Mouse (Mus musculus) common myeloid progenitor, adult 5-6 weeks (primary cell): ENCODE measurements around the gene Gm21190. TPM values are rescaled to one million over a fixed set of nuclear protein-coding genes. Genes with fewer than 3 reads are reported as not detected.
"Not testable (repeated sequence)": the region's sequence is repeated elsewhere in the genome, so short reads cannot be mapped to it uniquely, and the experiment has no call there.

Source experiments
- ATAC-seq: replicated peaks from 2 replicates; pipeline ENCODE4 v1.8.0; 2016; ENCODE audit warnings: low read depth, mild to moderate bottlenecking, moderate TSS enrichment, inconsistent platforms; ENCODE audit not compliant: poor library complexity, severe bottlenecking
- total RNA-seq: library from RNA; stranded (forward); fragments of 200-1000, 187-1606 nt; gene quantifications from 2 replicates; pipeline ENCODE4 v1.2.3, GENCODE M21; 2017

The Gm21190 gene
- total RNA-seq, 1 experiment from 2014 or later, result not detected

DNA sequence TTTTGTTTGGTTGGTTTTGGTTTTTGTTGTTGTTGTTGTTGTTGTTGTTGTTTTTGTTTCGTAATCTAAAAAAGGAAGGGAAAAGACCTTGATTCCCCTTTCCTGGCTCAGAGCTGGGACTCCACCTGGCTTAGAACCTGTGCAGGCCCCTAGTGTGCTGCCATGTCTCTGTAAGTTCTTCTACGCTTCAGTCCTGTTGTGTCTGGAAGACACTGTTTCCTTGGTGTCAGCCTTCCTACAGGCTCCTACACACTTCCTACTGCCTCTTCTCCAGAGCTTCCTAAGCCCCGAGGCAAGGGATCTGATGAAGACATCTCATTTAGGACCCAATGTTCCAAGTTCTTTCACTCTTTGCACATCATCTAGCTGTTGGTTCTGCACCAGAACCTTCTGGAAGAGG, 30.7 kb downstream of the Gm21190 start:
- not testable (repeated sequence) for ATAC-seq

DNA sequence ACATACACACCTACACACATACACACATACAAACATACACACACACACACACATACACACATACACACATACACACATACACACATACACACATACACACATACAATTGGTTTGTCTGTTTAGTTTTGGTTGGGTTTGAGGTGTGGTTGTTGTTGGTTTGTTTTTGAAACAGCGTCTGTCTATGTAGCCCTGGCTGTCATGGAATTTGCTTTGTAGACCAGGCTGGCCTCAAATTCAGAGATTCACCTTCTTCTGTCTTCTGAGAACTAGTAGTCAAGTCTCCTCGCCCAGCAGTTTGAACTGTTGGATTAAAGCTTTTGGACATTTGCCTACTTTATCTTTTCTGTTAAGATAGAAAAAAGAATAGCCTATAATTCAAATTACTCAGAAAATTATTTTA, 38.1 kb downstream of the Gm21190 start:
- ATAC-seq, result not testable (repeated sequence)

DNA sequence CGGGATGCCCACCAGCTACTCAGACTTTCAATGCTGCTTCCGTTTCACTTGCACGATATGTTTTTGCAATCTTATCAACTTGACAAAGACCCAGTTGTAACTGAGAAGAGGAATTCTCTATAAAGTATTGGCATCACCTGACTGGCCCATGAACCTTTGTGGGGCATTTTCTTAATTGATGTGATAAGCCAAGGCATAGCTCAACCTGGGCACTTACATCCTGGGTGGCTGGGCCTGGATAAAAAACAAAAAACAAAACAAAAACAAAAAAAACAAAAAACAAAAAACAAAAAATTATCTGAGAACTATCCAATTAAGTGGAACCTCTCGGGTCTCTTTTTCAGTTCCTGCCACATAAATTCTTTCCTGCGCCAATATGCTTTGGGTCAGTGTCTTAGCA, 40.3 kb downstream of the Gm21190 start:
- ATAC-seq, result no peak

DNA sequence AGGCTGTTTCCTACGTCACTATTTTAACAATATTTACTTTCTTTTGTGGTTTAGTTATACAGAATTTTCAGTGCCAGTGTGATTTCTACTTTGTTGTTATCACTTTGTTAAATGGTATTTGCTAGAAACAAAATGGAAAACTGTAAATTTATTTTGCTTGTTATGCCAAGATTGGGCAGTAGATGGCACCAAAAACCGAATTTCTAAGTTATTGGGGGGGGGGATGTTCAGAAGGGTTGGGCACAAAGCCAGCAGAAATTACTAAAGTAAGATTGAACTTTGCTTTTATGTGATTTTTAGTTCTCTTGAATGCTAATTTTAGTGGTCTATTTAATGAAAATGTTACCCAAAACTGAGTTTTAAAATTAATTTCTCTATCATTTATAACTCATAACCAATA, 44.4 kb downstream of the Gm21190 start:
- not testable (repeated sequence) for ATAC-seq

DNA sequence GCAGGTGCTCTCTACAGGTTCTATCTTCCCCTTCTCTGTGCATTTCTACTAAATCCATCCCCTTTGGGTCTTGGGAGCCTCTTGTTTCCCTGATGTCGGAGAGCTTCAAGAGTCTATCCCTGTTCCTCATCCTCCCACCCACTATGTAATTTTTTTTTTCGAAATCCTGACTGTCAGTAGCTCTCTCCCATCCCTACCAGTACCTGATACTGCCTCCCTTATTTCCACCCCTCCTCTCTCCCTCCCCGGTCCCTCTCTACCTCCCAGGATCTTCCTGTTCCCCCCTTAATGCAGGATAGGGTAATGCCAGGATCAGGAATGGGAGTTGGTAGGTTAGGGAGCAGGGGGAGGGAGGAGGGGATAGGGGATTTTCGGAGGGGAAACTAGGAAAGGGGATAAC, 45.4 kb downstream of the Gm21190 start:
- not testable (repeated sequence) for ATAC-seq

DNA sequence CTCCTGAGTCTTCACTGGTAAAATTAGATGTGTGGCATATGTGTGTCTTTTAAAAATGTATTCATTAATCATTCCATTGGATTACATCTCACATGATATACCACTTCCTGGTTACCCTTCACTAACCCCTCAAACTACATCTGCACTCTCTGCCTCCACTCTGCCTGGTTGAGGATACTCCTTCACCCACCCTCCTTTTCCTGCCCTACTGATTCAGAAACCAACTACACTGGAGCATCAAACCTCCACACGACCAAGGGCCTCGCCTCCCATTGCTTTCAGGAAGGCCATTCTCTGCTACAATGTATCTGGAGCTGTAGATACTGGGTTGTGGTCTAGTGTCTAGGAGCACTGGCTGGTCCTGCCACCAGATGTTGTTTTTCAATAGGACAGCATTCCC, 46.2 kb downstream of the Gm21190 start:
- not testable (repeated sequence) for ATAC-seq

DNA sequence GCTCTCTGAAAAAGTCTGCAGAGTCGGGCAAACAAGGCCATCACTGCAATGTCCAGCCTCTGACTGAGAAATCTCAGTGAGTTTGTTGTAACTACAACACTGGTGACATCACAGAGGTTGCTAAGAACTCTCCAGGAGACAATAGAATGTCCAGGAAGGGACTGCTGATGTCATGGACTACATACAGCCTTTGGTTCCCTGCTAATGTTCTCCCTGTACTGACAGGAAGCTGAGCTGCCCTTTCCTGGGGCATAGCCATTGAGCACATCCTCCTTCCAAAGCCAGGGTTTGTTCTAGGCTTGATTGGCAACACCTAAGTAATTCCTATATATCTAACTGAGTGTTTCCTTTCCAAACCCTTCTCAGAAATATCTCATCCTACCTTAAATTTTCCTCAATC, 52.6 kb downstream of the Gm21190 start, which contains the start of gene Gm21149:
Gene Gm21149 (minus strand): TSS at position 101 of the 400 bp plus-strand sequence.
- not testable (repeated sequence) for ATAC-seq

Other genes with a start within 250 kb of the Gm21190 start
- not detected in 2 replicates for gene Gm21149, start 52.7 kb downstream of the Gm21190 start, total RNA-seq
- not detected in 2 replicates for gene Gm21083, start 48.1 kb upstream of the Gm21190 start, total RNA-seq
- not detected in 2 replicates for gene Speer4d, start 89.8 kb upstream of the Gm21190 start, total RNA-seq
- not detected in 2 replicates for gene 4930572O03Rik, start 127.8 kb upstream of the Gm21190 start, total RNA-seq
- not detected in 2 replicates for gene Speer4c, start 185.0 kb upstream of the Gm21190 start, total RNA-seq